Mouse (Mus musculus): ENCODE results near the gene Celf6. TPM values are rescaled to one million over a fixed set of nuclear protein-coding genes. Genes with fewer than 3 reads are reported as not detected.

The Celf6 gene
- polyA plus RNA-seq, 1 experiment from 2014 or later: 24.8 TPM

DNA sequence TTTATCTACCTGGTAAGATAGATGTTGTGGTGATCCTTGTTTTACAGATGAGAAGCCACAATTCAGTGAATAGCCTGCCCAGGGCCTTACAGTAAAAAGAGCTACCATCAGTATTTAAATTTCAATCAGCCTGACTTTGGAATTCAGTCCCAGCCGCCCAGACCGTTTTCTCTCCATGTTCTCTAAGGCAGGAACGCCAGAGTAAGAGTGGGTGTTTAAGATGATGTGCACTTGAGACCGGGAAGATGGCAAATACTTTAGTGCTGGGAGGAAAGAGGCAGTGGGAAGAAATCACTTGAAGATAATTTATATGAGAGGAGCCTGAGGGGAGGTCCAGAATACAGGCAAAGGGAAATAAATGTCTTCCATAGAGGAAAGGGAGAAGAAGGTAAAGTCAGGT, 27.6 kb upstream of the Celf6 start:
- no peaks in the 10 kb centered on the region for H3K9me3 ChIP-seq
- H3K9ac ChIP-seq: no peak overlapping the region
- no peak for ATAC-seq (ENCODE audit: low read depth)
- H3K27me3 ChIP-seq: no peaks in the 10 kb centered on the region
- WGBS: 81% methylated on average over 4 of the region's 4 CpGs
- no peak overlapping the region for H3K4me3 ChIP-seq
- no peak overlapping the region for H3K4me2 ChIP-seq
- peaks cover 13% of the 10 kb centered on the region for H3K36me3 ChIP-seq
- no peaks in the 10 kb centered on the region for H3K4me1 ChIP-seq (replicated peaks)
- H3K27ac ChIP-seq (replicated peaks): no peak overlapping the region

DNA sequence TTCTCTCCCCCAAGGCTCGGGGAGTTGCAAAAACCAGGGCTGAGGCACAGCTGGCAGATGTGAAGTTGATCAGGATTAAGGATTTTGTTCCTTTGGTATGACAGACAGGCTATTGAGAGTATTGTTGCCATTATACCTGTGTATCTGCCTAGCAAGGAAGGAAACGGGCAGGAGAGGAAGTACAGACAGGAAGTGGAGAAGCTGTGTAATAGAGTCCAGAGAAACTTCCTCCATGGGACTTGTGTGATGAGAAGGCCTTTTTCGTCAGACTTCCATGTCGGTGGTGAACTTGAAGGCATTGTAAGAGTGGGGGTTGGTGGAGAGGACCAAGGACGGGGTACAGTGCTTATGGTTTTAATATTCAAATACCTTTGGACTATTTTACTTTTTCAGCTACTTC, 26.7 kb upstream of the Celf6 start:
- no peak for ATAC-seq (ENCODE audit: low read depth)
- H3K27me3 ChIP-seq: no peaks in the 10 kb centered on the region
- no peak overlapping the region for H3K4me3 ChIP-seq
- H3K9me3 ChIP-seq: no peaks in the 10 kb centered on the region
- no peak overlapping the region for H3K4me2 ChIP-seq
- no peak overlapping the region for H3K27ac ChIP-seq (replicated peaks)
- 90% methylated on average over 5 of the region's 5 CpGs for WGBS
- H3K9ac ChIP-seq: no peak overlapping the region
- H3K4me1 ChIP-seq (replicated peaks): no peaks in the 10 kb centered on the region
- H3K36me3 ChIP-seq: peaks cover 20% of the 10 kb centered on the region

DNA sequence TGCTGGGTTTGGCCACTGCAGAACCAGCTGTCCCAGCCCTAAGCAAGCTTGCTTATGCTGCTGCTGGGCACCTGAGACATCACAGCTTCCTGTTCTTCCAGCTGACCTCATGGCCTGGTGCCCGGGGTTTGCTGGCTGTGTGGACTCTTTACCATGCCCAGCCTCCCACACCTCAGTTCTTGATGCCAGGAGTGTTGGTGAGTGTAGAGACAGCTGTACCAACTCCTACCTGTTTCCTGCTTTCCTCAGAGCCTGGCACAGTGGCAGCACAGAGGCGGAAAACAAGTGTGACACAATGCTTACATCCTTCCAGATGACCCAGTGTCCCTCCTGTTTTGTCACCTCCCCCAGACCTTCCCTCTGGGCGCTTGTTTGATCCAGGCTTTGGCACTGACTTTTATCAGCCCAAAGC, 26.1 kb upstream of the Celf6 start:
- no peaks in the 10 kb centered on the region for H3K27me3 ChIP-seq
- H3K9me3 ChIP-seq: no peaks in the 10 kb centered on the region
- ATAC-seq (ENCODE audit: low read depth): no peak
- 78% methylated on average over 3 of the region's 3 CpGs for WGBS
- peaks cover 24% of the 10 kb centered on the region for H3K36me3 ChIP-seq
- no peaks in the 10 kb centered on the region for H3K4me1 ChIP-seq (replicated peaks)
- no peak overlapping the region for H3K4me2 ChIP-seq
- H3K9ac ChIP-seq: no peak overlapping the region
- no peak overlapping the region for H3K27ac ChIP-seq (replicated peaks)
- no peak overlapping the region for H3K4me3 ChIP-seq

DNA sequence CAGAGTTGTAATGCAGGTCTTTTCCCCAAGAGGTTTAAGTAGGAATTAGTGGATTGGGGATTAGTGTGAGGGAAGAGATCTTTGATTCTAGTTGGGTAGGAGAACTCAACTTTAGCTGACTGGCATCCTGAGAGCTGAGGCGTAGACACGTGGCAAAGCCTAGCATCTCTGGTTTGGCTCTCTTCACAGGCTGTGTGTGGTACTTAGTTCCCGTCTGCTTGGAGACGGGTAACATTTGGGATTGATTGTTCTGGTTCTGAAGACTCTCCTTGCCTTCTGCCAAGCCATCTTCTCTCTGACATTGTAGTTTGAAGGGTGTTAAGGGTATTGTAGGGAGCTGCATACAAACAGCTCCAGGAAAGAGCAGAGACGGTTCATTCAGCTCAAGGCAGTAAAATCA, 25.1 kb upstream of the Celf6 start:
- Histone ChIP-seq H3K4me2 (no peak overlapping the region), H3K9me3 (no peaks in the 10 kb centered on the region), H3K27ac (replicated peaks) (no peak overlapping the region), H3K9ac (no peak overlapping the region), H3K4me1 (replicated peaks) (no peaks in the 10 kb centered on the region), H3K4me3 (no peak overlapping the region), H3K27me3 (no peaks in the 10 kb centered on the region), H3K36me3 (peaks cover 34% of the 10 kb centered on the region)
- no peak for ATAC-seq (ENCODE audit: low read depth)
- whole genome bisulfite sequencing: 85% methylated on average over 5 of the region's 5 CpGs

DNA sequence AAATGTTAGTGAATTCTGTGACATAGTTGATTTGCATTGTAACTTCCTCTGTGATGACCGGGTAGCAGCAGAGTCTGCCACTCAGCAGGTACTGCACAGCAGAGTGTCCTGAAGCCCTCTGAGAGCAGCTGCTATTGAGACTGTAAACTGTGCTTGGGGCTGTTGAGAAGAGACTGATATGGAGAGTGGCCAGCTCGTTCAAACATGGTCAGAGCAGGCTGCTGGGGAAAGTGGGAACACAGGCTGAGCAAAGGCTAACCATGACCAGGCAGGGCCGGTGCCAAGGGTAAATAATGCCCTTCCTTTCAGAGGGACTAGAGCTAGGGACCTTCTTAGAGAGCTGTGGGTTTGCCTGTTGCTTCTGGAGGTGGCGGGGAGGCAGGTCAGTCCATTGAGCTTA, 24.0 kb upstream of the Celf6 start:
- Histone ChIP-seq H3K4me1 (replicated peaks) (no peaks in the 10 kb centered on the region), H3K9ac (no peak overlapping the region), H3K4me2 (no peak overlapping the region), H3K9me3 (no peaks in the 10 kb centered on the region), H3K36me3 (peaks cover 45% of the 10 kb centered on the region), H3K27me3 (no peaks in the 10 kb centered on the region), H3K4me3 (no peak overlapping the region), H3K27ac (replicated peaks) (no peak overlapping the region)
- WGBS: 90% methylated on average over 4 of the region's 4 CpGs
- ATAC-seq (ENCODE audit: low read depth): no peak

DNA sequence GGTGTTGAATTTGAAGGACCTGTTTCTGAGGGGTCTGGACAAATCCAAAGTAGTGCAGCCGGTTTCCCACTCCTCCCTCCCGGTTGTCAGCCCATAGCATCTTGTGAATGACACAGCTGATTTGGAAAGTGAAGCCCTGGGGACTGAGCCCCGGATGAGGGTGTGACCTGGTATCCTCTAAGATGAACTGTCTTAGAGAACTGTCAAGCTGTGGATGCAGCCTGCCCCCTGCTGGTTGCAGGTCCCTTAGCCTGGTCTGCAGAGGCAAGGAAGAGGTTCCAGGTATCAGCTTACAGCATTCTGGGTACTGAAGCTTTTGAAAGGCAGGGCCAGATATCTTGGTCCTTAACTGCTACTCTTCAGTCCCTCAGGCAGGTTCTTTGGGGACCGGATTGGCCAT, 12.1 kb upstream of the Celf6 start:
- Histone ChIP-seq H3K4me3 (no peak overlapping the region), H3K36me3 (peaks cover 46% of the 10 kb centered on the region), H3K4me1 (replicated peaks) (no peaks in the 10 kb centered on the region), H3K27me3 (no peaks in the 10 kb centered on the region), H3K9ac (no peak overlapping the region), H3K9me3 (no peaks in the 10 kb centered on the region), H3K4me2 (no peak overlapping the region), H3K27ac (replicated peaks) (no peak overlapping the region)
- ATAC-seq (ENCODE audit: low read depth): no peak; the same call in 1 of the 2 replicates
- WGBS: 25% methylated on average over 4 of the region's 4 CpGs

DNA sequence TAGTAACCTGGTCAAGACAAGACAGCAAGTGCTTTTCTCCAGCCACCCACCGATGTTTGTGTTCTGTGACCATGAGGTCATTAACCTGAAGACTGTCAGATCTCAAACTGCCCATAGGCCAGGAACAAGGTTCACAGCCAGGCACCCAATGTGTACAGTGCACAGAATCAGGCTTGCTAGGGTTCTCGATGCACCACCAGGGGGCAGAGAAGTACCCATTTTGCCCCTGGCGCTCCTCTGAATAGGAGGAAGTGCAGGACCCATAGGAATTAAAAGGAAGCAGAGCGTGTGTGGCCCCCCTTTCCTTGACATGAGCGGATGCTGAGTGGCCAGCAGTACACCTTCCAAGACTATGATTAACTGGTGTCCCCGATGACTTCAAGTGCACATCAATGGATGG, 10.6 kb upstream of the Celf6 start:
- Histone ChIP-seq H3K27me3 (no peaks in the 10 kb centered on the region), H3K9me3 (no peaks in the 10 kb centered on the region), H3K4me2 (no peak overlapping the region), H3K9ac (no peak overlapping the region), H3K4me1 (replicated peaks) (no peaks in the 10 kb centered on the region), H3K27ac (replicated peaks) (no peak overlapping the region), H3K4me3 (no peak overlapping the region), H3K36me3 (peaks cover 33% of the 10 kb centered on the region)
- peak; percentile 72 for ATAC-seq (ENCODE audit: low read depth)
- 33% methylated on average over 6 of the region's 6 CpGs for WGBS

DNA sequence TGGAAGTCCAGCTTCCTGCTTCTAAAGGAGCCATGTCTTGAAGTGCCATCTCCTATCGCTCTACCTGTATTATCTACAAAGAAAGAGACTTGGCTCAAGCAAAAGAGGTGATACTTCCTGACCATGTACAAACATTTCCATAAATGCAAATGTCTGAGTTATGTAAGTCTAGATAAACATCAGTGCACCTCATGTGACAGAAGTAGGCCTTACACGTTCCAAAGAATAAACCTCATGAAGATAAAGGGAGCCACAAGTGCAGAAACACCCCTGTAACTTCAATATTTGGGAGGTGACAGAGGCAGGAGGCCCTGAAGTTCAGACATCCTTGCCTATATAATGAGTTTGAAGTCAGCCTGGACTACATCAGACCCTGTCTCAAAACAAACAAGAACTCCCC, 5.9 kb upstream of the Celf6 start:
- ATAC-seq (ENCODE audit: low read depth): no peak
- H3K36me3 ChIP-seq: no peaks in the 10 kb centered on the region
- peaks cover under 1% of the 10 kb centered on the region; the same call in 1 of the 2 replicates for H3K4me1 ChIP-seq (replicated peaks)
- H3K9ac ChIP-seq: no peak overlapping the region
- H3K4me2 ChIP-seq: no peak overlapping the region
- peaks cover 20% of the 10 kb centered on the region for H3K27me3 ChIP-seq
- 77% methylated on average over 2 of the region's 2 CpGs for WGBS
- H3K27ac ChIP-seq (replicated peaks): no peak overlapping the region
- no peak overlapping the region for H3K4me3 ChIP-seq
- H3K9me3 ChIP-seq: no peaks in the 10 kb centered on the region

DNA sequence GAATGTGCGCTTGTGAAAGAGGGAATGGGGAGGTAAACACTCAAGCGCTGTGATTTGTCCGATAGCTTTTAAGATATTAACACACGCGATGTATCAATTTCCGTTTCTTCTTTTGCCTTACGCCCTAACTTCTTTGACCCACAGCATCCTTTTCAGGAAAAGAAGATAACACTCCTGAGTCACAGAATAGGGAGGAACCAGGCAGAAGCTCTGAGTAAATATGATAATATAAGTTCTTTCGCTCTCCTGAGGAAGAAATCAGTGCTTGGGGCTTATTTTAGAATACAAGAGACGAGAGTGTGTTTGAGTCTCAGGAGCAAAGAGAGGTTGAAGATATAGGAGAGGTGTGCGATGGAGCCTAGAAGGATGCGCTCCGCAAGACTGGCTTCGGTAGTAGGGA, 316 bp upstream of the Celf6 start:
- WGBS: 11% methylated on average over 13 of the region's 13 CpGs

DNA sequence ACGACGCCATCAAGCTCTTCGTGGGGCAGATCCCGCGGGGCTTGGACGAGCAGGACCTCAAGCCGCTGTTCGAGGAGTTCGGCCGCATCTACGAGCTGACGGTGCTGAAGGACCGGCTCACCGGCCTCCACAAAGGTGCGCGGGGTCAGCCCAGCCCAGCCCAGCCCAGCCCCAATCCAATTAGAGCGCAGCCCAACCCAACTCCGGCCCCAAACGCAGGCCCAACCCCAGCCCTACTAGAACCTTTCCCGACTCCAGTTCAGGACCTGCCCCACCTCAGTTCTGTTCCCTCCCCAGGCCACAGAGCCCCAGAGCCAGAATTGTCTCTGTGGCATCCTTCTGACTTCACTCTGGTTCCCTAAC, 769 bp downstream of the Celf6 start:
- peak; percentile 56 for ATAC-seq (ENCODE audit: low read depth)

More for the DNA sequence above, 316 bp upstream of the Celf6 start:
- Histone ChIP-seq H3K9me3 (no peaks in the 10 kb centered on the region), H3K4me3 (peak overlapping the region; percentile 58), H3K36me3 (no peaks in the 10 kb centered on the region), H3K27ac (replicated peaks) (peak overlapping the region; percentile 67), H3K9ac (peak overlapping the region; percentile 39), H3K4me1 (replicated peaks) (peaks cover 26% of the 10 kb centered on the region), H3K4me2 (peak overlapping the region; percentile 68), H3K27me3 (peaks cover 44% of the 10 kb centered on the region)
- no peak for ATAC-seq (ENCODE audit: low read depth)

DNA sequence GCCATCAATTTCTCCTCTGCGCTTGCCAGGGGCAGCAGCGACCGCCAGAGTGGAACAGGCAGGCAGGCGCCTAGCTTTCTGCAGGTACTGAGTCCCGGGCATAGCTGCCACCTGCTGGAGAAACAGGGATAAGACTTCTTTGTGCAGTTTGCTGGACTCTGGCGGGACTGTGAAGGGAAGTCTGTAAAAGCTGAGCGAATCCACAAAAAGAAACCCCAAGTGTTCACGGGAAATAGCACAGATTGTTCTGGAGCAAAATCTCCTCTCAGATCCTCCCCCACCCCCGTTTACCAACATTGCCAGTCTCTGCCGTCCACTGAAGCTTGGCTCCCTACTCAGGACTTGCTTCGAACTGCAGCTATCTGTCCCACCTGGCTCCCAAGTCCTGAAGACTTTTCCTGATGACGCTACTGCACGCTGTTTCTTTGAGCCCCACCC, 7.2 kb downstream of the Celf6 start:
- Histone ChIP-seq H3K4me1 (replicated peaks) (peaks cover 31% of the 10 kb centered on the region), H3K4me3 (peak overlapping the region; percentile 17), H3K27ac (replicated peaks) (no peak overlapping the region), H3K36me3 (no peaks in the 10 kb centered on the region), H3K9me3 (no peaks in the 10 kb centered on the region), H3K27me3 (peaks cover 33% of the 10 kb centered on the region), H3K9ac (0 out of 2 replicates have a peak overlapping the region, but pooled peaks have one; percentile 31), H3K4me2 (peak overlapping the region; percentile 43)
- 6% methylated on average over 13 of the region's 13 CpGs for WGBS
- ATAC-seq (ENCODE audit: low read depth): peak; percentile 32; the same call in 1 of the 2 replicates

More for the DNA sequence above, 769 bp downstream of the Celf6 start:
- peaks cover 46% of the 10 kb centered on the region for H3K27me3 ChIP-seq
- peak overlapping the region; percentile 75 for H3K9ac ChIP-seq
- H3K4me3 ChIP-seq: peak overlapping the region; percentile 58
- no peaks in the 10 kb centered on the region for H3K36me3 ChIP-seq
- 1% methylated on average over 20 of the region's 20 CpGs for WGBS
- peak overlapping the region; percentile 70 for H3K27ac ChIP-seq (replicated peaks)
- peak overlapping the region; percentile 68 for H3K4me2 ChIP-seq
- H3K4me1 ChIP-seq (replicated peaks): peaks cover 26% of the 10 kb centered on the region
- no peaks in the 10 kb centered on the region for H3K9me3 ChIP-seq

DNA sequence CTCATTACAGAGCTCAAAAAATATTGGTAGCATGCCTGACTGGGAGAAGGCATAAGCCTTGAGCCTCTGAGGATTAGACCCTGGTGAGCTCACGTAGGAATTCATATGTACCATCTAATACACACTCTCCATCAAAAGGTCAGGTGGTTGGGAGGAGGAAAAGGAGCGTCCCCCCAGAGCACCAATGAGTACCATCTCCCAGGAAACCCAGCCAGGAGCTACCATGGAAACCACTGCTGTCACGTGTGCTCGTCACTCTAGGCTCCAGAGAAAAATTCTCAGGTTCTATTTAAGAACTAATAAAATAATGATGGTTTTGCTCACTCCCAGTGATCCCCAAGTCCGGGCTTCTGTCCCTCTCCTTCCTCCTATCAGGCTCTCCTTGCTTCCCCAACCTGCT, 10.5 kb downstream of the Celf6 start:
- Histone ChIP-seq H3K4me2 (peak overlapping the region; percentile 46), H3K9me3 (no peaks in the 10 kb centered on the region), H3K9ac (no peak overlapping the region), H3K27ac (replicated peaks) (peak overlapping the region; percentile 73), H3K36me3 (no peaks in the 10 kb centered on the region), H3K4me1 (replicated peaks) (peaks cover 32% of the 10 kb centered on the region), H3K4me3 (no peak overlapping the region), H3K27me3 (peaks cover 25% of the 10 kb centered on the region)
- ATAC-seq (ENCODE audit: low read depth): peak; percentile 32; the same call in 1 of the 2 replicates
- 55% methylated on average over 5 of the region's 5 CpGs for WGBS

Measured in neural tube, embryonic 13.5 days (tissue).